Mouse (Mus musculus): ENCODE measurements around the gene Rad51ap1.

Rad51ap1 gene

GRCm38 (mm10) chr6:126939487-126940171 is at the start of gene Rad51ap1, which contains the start of gene D6Wsu163e:
Rad51ap1 (minus strand) TSS chr6:126939587.
D6Wsu163e (plus strand) TSS chr6:126939962.
- peak; percentile 92 to 96 for DNase-seq (ENCODE audit: low spot score in 2 of 2)

GRCm38 (mm10) chr6:126981539-126982234 is 42.3 kb upstream of the Rad51ap1 start:
- DNase-seq (ENCODE audit: low spot score in 2 of 2), result no peak

- no peak for DNase-seq (ENCODE audit: low spot score in 2 of 2)
These were observed 27.0 kb upstream of the Rad51ap1 start for GRCm38 (mm10) chr6:126966241-126967026.

GRCm38 (mm10) chr6:126963426-126963825 is 24.0 kb upstream of the Rad51ap1 start:
- no peak for DNase-seq (ENCODE audit: low spot score in 2 of 2)

GRCm38 (mm10) chr6:126962709-126963108 is 23.3 kb upstream of the Rad51ap1 start:
- no peak for DNase-seq (ENCODE audit: low spot score in 2 of 2)

GRCm38 (mm10) chr6:126961371-126962018 is 22.1 kb upstream of the Rad51ap1 start:
- no peak for DNase-seq (ENCODE audit: low spot score in 2 of 2)

- peak in 1 of 2 experiments; percentile 75 for DNase-seq (ENCODE audit: low spot score in 2 of 2)
These were observed 16.3 kb upstream of the Rad51ap1 start for GRCm38 (mm10) chr6:126955734-126956133.

GRCm38 (mm10) chr6:126948336-126948735 is 8.9 kb upstream of the Rad51ap1 start:
- DNase-seq (ENCODE audit: low spot score in 2 of 2), result no peak

- no peak for DNase-seq (ENCODE audit: low spot score in 2 of 2)
These were observed 1.1 kb upstream of the Rad51ap1 start for GRCm38 (mm10) chr6:126940451-126940850.

- no peak for DNase-seq (ENCODE audit: low spot score in 2 of 2)
These were observed 417 bp downstream of the Rad51ap1 start for GRCm38 (mm10) chr6:126938853-126939486.

- DNase-seq (ENCODE audit: low spot score in 2 of 2), result no peak
These were observed 1.3 kb downstream of the Rad51ap1 start for GRCm38 (mm10) chr6:126938047-126938446.

GRCm38 (mm10) chr6:126932896-126933295 is 6.5 kb downstream of the Rad51ap1 start:
- no peak for DNase-seq (ENCODE audit: low spot score in 2 of 2)

- peak; percentile 18 to 22 for DNase-seq (ENCODE audit: low spot score in 2 of 2)
These were observed 18.1 kb downstream of the Rad51ap1 start, which contains the start of gene Dyrk4 for GRCm38 (mm10) chr6:126921111-126921881. Dyrk4 (minus strand) TSS chr6:126921839.

GRCm38 (mm10) chr6:126914928-126915327 is 24.5 kb downstream of the Rad51ap1 start:
- DNase-seq (ENCODE audit: low spot score in 2 of 2), result no peak

- no peak for DNase-seq (ENCODE audit: low spot score in 2 of 2)
These were observed 28.7 kb downstream of the Rad51ap1 start for GRCm38 (mm10) chr6:126910727-126911126.

GRCm38 (mm10) chr6:126907876-126908275 is 31.5 kb downstream of the Rad51ap1 start:
- DNase-seq (ENCODE audit: low spot score in 2 of 2), result no peak

- DNase-seq (ENCODE audit: low spot score in 2 of 2), result no peak
These were observed 32.0 kb downstream of the Rad51ap1 start for GRCm38 (mm10) chr6:126907378-126907777.

GRCm38 (mm10) chr6:126877118-126877517 is 62.3 kb downstream of the Rad51ap1 start:
- no peak for DNase-seq (ENCODE audit: low spot score in 2 of 2)
